Comparison of ENCODE assay signal across 8 mouse cellular contexts in genomic region chr4:150396339-150396738, GRCm38 (mm10).
A peak's percentile ranks its signal among the peaks of the same experiment; 100 is the strongest.
DNase-seq lines count a peak whose midpoint lies in the region; ATAC-seq and TF ChIP-seq lines count a peak whose summit lies in the region.

No protein-coding gene starts in this region.

- peak; percentile 80 for DNase-seq in lung, postnatal 0 days (ENCODE audit: low spot score)
- no peak for DNase-seq in lung, postnatal 4 days
- no peak for DNase-seq in hindbrain, embryonic 11.5 days (ENCODE audit: low spot score)
- DNase-seq in limb, embryonic 11.5 days (ENCODE audit: low spot score) = no peak
- no peak for DNase-seq in stomach, postnatal 0 days (ENCODE audit: low spot score)
- no peak for DNase-seq in adrenal gland, adult (ENCODE audit: inconsistent age in 2 of 2, low spot score in 1 of 2)

- no peak for TF ChIP-seq CTCF in lung, postnatal 0 days (IDR thresholded peaks at IDR 0.05)
- no peak for TF ChIP-seq CTCF in stomach, postnatal 0 days (IDR thresholded peaks at IDR 0.05; ENCODE audit: low read depth)

- H3K9ac ChIP-seq in lung, postnatal 0 days (replicated peaks; ENCODE audit: low read depth) = no peak overlapping the region
- no peak overlapping the region for H3K9ac ChIP-seq in hindbrain, embryonic 11.5 days (ENCODE audit: low read depth, low read length)
- H3K9ac ChIP-seq in limb, embryonic 11.5 days (ENCODE audit: low read length) = no peak overlapping the region
- no peak overlapping the region; the same call in 1 of the 2 replicates for H3K9ac ChIP-seq in stomach, postnatal 0 days (ENCODE audit: low read length)

- H3K36me3 ChIP-seq in lung, postnatal 0 days (ENCODE audit: insufficient read depth, low read length) = no peaks in the 10 kb centered on the region
- no peaks in the 10 kb centered on the region for H3K36me3 ChIP-seq in hindbrain, embryonic 11.5 days (ENCODE audit: control insufficient read depth, insufficient read depth, low read length)
- H3K36me3 ChIP-seq in limb, embryonic 11.5 days (ENCODE audit: control insufficient read depth, insufficient read depth, low read length) = no peaks in the 10 kb centered on the region
- no peaks in the 10 kb centered on the region for H3K36me3 ChIP-seq in stomach, postnatal 0 days (ENCODE audit: control insufficient read depth, insufficient read depth, low read length)

- TF ChIP-seq EP300 in lung, postnatal 0 days (IDR thresholded peaks at IDR 0.05) = no peak
- no peak for TF ChIP-seq EP300 in stomach, postnatal 0 days (optimal IDR thresholded peaks at IDR 0.05)

- H3K4me1 ChIP-seq in lung, postnatal 0 days (ENCODE audit: insufficient read depth, low read depth, low read length) = peaks cover 23% of the 10 kb centered on the region; the same call in 1 of the 2 replicates
- H3K4me1 ChIP-seq in hindbrain, embryonic 11.5 days (replicated peaks; ENCODE audit: control insufficient read depth, insufficient read depth, low read length) = peaks cover 33% of the 10 kb centered on the region
- peaks cover 65% of the 10 kb centered on the region for H3K4me1 ChIP-seq in limb, embryonic 11.5 days (ENCODE audit: control insufficient read depth, insufficient read depth, low read length)
- peaks cover 11% of the 10 kb centered on the region; the same call in 1 of the 2 replicates for H3K4me1 ChIP-seq in stomach, postnatal 0 days (replicated peaks; ENCODE audit: control insufficient read depth, insufficient read depth)

- H3K9me3 ChIP-seq in lung, postnatal 0 days (ENCODE audit: low read length) = no peaks in the 10 kb centered on the region
- H3K9me3 ChIP-seq in hindbrain, embryonic 11.5 days (ENCODE audit: control insufficient read depth, low read length) = no peaks in the 10 kb centered on the region
- no peaks in the 10 kb centered on the region for H3K9me3 ChIP-seq in limb, embryonic 11.5 days (ENCODE audit: control insufficient read depth, low read length)
- H3K9me3 ChIP-seq in stomach, postnatal 0 days (ENCODE audit: control insufficient read depth, low read length) = no peaks in the 10 kb centered on the region

- H3K27ac ChIP-seq in lung, postnatal 0 days (ENCODE audit: low read length) = peak overlapping the region; percentile 47
- H3K27ac ChIP-seq in hindbrain, embryonic 11.5 days (ENCODE audit: low read depth, low read length) = peak overlapping the region; percentile 79
- H3K27ac ChIP-seq in limb, embryonic 11.5 days (replicated peaks; ENCODE audit: low read depth, low read length) = peak overlapping the region; percentile 79
- H3K27ac ChIP-seq in stomach, postnatal 0 days (replicated peaks) = peak overlapping the region; percentile 89

- ATAC-seq in lung, postnatal 0 days = peak; percentile 62
- ATAC-seq in hindbrain, embryonic 11.5 days (ENCODE audit: low FRiP score) = no peak
- ATAC-seq in limb, embryonic 11.5 days (ENCODE audit: insufficient number of reproducible peaks, low FRiP score, low TSS enrichment, low read depth) = no peak
- ATAC-seq in stomach, postnatal 0 days (ENCODE audit: low FRiP score, low TSS enrichment) = no peak; the same call in 1 of the 2 replicates
- ATAC-seq in cerebellum, adult (ENCODE audit: insufficient number of reproducible peaks, low FRiP score, low TSS enrichment) = no peak
- no peak for ATAC-seq in megakaryocyte, adult 5-6 weeks (ENCODE audit: poor library complexity, severe bottlenecking)

- H3K4me2 ChIP-seq in lung, postnatal 0 days (replicated peaks; ENCODE audit: low read depth, low read length) = no peak overlapping the region
- H3K4me2 ChIP-seq in hindbrain, embryonic 11.5 days (replicated peaks; ENCODE audit: low read depth, low read length) = no peak overlapping the region
- H3K4me2 ChIP-seq in limb, embryonic 11.5 days (ENCODE audit: low read depth, severe bottlenecking) = no peak overlapping the region
- peak overlapping the region; percentile 32; the same call in 1 of the 2 replicates for H3K4me2 ChIP-seq in stomach, postnatal 0 days (replicated peaks; ENCODE audit: low read depth)

- no peak overlapping the region for H3K4me3 ChIP-seq in lung, postnatal 0 days (ENCODE audit: low read depth, low read length)
- H3K4me3 ChIP-seq in hindbrain, embryonic 11.5 days (ENCODE audit: low read depth, low read length) = no peak overlapping the region
- no peak overlapping the region for H3K4me3 ChIP-seq in limb, embryonic 11.5 days (ENCODE audit: low read depth, low read length)
- no peak overlapping the region for H3K4me3 ChIP-seq in stomach, postnatal 0 days (ENCODE audit: low read depth, low read length)

- H3K27me3 ChIP-seq in lung, postnatal 0 days (replicated peaks; ENCODE audit: insufficient read depth, low read length) = no peaks in the 10 kb centered on the region
- H3K27me3 ChIP-seq in hindbrain, embryonic 11.5 days (ENCODE audit: control insufficient read depth, insufficient read depth, low read length) = no peaks in the 10 kb centered on the region
- no peaks in the 10 kb centered on the region for H3K27me3 ChIP-seq in limb, embryonic 11.5 days (ENCODE audit: control insufficient read depth, insufficient read depth, low read length)
- H3K27me3 ChIP-seq in stomach, postnatal 0 days (ENCODE audit: control insufficient read depth, insufficient read depth, low read length) = no peaks in the 10 kb centered on the region
